Mouse (Mus musculus) ES-CJ7 (cell line): ENCODE measurements around the gene Defb15.
"Not testable (repeated sequence)": the region's sequence is repeated elsewhere in the genome, so short reads cannot be mapped to it uniquely, and the experiment has no call there.

Experiments
- DNase-seq: peaks from one replicate; pipeline ENCODE4 v3.0.0; 2011; ENCODE audit warnings: low read depth, low spot score

Defb15 gene

DNA sequence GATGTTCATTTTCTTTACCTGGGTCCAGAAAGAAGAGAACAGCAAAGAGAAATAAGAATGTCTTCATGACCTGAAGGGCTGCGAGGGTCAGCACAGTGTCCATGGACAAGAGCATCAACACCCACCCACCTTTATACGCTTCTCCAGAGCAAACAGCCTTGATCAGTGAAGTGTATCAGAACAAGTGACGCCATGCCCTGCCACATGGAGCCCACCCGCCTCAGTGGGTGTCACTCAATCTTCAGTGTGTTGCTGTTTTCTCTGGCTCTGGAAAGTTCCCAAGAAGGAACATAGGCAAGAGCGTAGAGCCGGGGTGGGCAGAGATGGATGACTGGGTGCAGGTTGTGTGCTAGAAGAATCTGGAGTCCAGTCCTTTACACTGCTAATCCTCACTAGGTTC is at the start of gene Defb15:
Gene Defb15, minus strand, starts transcription at position 101 of the 400 bp plus-strand sequence.
- no peak for DNase-seq

- peak; percentile 65 for DNase-seq
These were observed 49.3 kb upstream of the Defb15 start for GRCm38 (mm10) chr8:21981664-21982337.

- DNase-seq, result no peak
These were observed 45.7 kb upstream of the Defb15 start for GRCm38 (mm10) chr8:21978193-21978592.

DNA sequence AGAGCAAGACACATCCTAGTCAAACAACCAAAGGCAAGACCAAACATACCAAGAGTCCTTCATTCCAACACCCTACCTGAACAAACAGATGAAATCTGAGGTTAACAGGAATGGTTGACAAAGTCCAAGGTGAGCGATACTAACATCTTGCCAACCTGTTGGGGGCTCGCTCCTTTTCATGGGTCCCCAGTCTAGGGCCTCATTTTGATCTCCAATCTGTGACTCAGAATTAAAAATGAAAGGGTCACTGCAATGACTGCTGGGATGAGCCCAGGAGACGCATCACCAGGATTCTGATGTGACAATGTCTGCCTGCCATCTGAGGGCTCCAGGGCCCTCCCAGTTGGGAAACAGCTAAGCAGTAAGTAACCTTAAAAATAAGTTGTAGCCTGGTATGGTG is 37.0 kb upstream of the Defb15 start, which contains the start of gene Ccdc70:
Gene Ccdc70, plus strand, starts transcription at position 301 of the 400 bp plus-strand sequence.
- DNase-seq, result no peak

GRCm38 (mm10) chr8:21966646-21967045 is 34.1 kb upstream of the Defb15 start:
- DNase-seq, result no peak

DNA sequence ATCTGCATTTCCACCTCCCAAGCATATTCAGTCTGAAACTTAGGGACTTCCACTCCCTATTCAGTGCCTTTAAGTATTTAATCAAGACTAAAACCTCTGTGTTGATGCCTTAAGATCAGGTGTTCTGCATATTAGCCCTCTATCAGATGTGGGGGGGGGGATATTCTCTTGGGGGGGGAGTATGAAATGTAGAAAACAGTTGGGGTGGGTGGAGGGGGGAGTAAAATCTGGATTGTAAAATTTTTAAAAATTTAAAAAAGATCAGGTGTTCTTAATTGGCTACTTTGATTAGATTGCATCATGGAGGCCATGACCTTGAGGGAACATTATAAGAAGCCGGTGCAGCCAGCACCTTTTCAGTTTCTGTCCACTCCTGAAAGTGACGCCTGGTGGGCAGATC is 25.9 kb upstream of the Defb15 start, which contains the start of gene Fam90a1a:
Gene Fam90a1a, plus strand, starts transcription at position 301 of the 400 bp plus-strand sequence.
- DNase-seq, result no peak

DNA sequence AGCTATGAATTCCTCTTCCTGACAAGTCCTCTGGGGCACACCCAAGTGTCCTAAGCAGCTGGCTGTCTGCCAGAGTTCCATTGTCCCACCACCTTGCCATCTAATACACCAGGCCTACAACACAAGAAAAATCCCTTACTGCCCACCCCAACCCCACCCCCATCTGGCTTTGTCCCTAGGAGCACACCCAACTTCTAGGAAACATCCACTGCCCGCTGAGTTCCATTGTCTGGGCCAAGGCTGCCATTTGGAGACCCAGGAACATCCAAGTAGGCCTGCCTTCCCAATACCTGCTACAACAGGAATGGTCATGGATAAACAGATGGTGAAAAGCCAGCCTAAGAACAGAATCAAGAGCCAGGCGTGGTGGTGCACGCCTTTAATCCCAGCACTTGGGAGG is 23.8 kb upstream of the Defb15 start:
- DNase-seq, result peak; percentile 85

- peak; percentile 72 for DNase-seq
These were observed 22.8 kb upstream of the Defb15 start for GRCm38 (mm10) chr8:21955321-21955720.

GRCm38 (mm10) chr8:21947311-21948017 is 15.0 kb upstream of the Defb15 start:
- no peak for DNase-seq

GRCm38 (mm10) chr8:21946462-21946861 is 14.0 kb upstream of the Defb15 start, which contains the start of gene Defb13:
Defb13 (plus strand) TSS chr8:21946762.
- DNase-seq, result no peak

- not testable (repeated sequence) for DNase-seq
These were observed 5.5 kb upstream of the Defb15 start, which contains the start of gene Defb35 for GRCm38 (mm10) chr8:21938052-21938451. Defb35 (plus strand) TSS chr8:21938352.

DNA sequence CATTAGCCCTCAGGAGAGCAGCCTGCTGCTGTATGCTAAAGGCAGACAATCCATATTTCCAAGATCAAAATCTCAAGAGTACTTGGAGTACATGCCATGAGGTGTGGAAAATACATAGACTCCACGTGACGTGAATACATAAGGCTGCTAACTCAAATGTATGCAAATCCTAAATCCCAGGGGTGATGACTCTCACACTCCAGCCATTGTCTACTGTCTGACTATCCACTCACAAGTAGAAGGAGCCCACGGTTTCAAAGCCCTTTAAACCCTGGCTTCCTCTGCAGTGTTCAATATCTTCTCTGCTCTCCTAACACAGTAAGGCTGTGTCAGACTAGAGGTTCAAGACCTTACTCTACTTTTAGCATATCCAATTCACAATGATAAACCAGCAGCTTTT is 1.8 kb downstream of the Defb15 start:
- not testable (repeated sequence) for DNase-seq

DNA sequence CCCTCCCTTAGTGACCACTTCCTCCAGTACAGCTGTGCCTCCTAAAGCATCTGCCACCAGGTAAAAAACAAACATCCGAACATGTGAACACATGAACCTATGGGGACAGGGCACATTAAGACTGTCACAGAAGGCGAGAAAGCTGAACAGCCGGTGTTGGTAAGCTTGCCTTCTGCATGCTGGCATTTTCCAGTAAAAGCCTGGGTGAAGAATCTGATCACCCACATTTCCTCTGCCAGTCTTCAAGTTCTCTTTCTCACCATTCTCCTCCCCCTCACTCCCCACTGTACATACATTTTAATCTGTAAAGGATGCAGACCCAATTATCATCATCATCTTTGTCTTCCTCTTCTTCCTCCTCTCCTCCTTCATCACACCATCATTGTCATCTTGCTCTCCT is 16.9 kb downstream of the Defb15 start:
- DNase-seq, result no peak

DNA sequence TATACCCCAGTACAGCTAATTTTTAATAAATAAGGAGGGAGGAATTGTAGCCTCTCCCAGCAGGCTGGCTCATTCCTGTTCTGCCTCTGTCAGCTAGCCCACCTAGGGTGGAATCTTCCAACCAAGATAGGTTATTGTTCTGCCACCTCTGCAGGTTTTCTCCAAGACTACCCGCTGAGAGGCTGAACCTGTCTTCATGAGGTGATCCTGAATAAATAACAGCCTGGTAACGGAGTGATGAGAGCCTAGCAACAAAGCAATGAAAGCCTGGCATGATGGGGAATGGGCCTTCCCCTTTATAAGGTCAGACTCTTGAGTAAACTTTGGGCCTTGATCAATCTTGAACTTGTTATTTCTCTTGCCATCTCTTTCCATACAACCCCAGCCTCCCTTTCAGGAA is 20.0 kb downstream of the Defb15 start:
- peak; percentile 77 for DNase-seq

DNA sequence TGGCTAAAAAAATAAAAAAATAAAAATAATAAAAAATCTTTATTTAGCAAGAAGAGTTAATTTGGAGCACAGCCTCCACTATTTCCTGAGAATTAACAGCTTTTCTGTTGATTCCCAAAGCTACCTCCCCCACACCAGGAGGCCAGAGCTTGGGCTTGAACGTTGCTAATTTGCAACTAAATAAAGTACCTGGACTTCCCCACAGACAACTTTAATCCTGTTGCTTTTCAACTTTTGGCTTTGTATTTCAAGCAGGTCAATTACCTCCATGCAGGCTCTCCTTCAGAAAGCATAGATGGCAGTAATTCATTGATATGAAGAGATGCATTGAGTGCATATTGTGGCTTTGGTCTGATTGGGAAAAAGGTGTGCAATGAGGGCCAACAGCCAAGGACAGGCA is 20.6 kb downstream of the Defb15 start:
- DNase-seq, result peak; percentile 82

- not testable (repeated sequence) for DNase-seq
These were observed 26.2 kb downstream of the Defb15 start, which contains the start of gene Defb11 for GRCm38 (mm10) chr8:21906290-21906689. Defb11 (minus strand) TSS chr8:21906412.

DNA sequence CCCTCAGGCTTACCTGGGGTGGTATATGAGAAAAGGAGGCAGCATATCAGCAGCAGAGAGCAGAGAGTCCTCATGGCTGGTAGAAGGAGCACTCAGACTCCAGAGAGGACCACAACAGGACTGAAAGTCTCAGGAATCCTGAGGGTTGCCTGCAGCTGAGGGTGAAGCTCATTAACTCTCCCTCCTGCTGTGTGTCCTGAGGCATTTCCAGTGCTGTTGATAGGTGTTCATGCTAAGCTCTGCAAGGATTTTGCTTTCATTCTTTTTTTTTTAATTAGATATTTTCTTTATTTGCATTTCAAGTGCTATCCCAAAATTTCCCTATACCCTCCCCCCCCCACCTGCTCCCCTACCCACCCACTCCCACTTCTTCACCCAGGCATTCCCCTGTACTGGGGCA is 47.2 kb downstream of the Defb15 start, which contains the start of gene Defb9:
Gene Defb9, minus strand, starts transcription at position 101 of the 400 bp plus-strand sequence.
- not testable (repeated sequence) for DNase-seq
